In the genomic region with DNA sequence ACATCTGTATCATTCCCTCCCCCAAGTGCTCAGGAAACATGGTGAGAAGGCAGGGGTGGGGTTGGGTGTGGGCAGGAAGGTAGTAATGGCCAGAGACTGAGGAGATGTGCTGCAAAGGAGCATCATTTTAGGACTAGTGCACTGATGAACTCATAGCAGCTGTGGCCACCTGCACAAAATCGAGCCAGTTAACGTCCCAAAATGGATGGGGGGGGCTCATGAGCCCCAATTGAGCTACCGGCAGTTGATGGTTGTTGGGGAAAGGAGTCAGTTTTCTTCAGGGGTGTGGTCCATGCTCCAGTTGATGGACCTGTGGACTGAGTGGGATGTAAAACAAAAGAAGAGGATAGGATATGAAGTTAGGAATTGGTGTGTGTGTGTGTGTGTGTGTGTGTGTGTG, we compare ENCODE assay signal across 32 mouse cellular contexts.
"Had no signal": no experiment of that assay in that cellular context is flagged by ENCODE, and none has a peak within 500 bp of the region (broad histone marks: within the 10 kb centered on the region; RNA-seq: fewer than 3 reads in every experiment).

No protein-coding gene starts in this region.

- H3K9me3 ChIP-seq: heart, embryonic 15.5 days; hindbrain, embryonic 10.5 days; hindbrain, embryonic 12.5 days; hindbrain, embryonic 13.5 days; hindbrain, embryonic 15.5 days; intestine, embryonic 15.5 days; kidney, embryonic 15.5 days had no signal

- H3K27me3 ChIP-seq: heart, embryonic 15.5 days; hindbrain, embryonic 12.5 days; hindbrain, embryonic 13.5 days; hindbrain, embryonic 15.5 days; intestine, embryonic 15.5 days; kidney, embryonic 15.5 days had no signal

- H3K27ac ChIP-seq: heart, embryonic 15.5 days; hindbrain, embryonic 10.5 days; hindbrain, embryonic 12.5 days; hindbrain, embryonic 13.5 days; hindbrain, embryonic 14.5 days; hindbrain, embryonic 15.5 days; hindbrain, postnatal 0 days; intestine, embryonic 15.5 days; kidney, embryonic 15.5 days; kidney, postnatal 0 days; left cerebral cortex, adult 2 months had no signal

- ATAC-seq: hindbrain, embryonic 16.5 days; hindbrain, postnatal 0 days; inflammation-experienced regulatory T-cells, adult 6 months; intestine, embryonic 15.5 days; intestine, embryonic 16.5 days; intestine, postnatal 0 days had no signal

- H3K4me1 ChIP-seq: heart, embryonic 15.5 days; hindbrain, embryonic 10.5 days; hindbrain, embryonic 12.5 days; hindbrain, embryonic 13.5 days; intestine, embryonic 15.5 days; kidney, embryonic 15.5 days had no signal

- H3K4me3 ChIP-seq: heart, embryonic 15.5 days; hindbrain, embryonic 10.5 days; hindbrain, embryonic 12.5 days; hindbrain, embryonic 13.5 days; hindbrain, embryonic 15.5 days; intestine, embryonic 15.5 days; kidney, embryonic 15.5 days; layer of hippocampus, adult 2 months; left cerebral cortex, adult 2 months had no signal

- H3K36me3 ChIP-seq: heart, embryonic 15.5 days; hindbrain, embryonic 10.5 days; hindbrain, embryonic 12.5 days; hindbrain, embryonic 13.5 days; hindbrain, embryonic 15.5 days; intestine, embryonic 15.5 days; kidney, embryonic 15.5 days had no signal

- H3K9ac ChIP-seq: heart, embryonic 15.5 days; hindbrain, embryonic 12.5 days; hindbrain, embryonic 13.5 days; hindbrain, embryonic 14.5 days; hindbrain, embryonic 15.5 days; intestine, embryonic 15.5 days; kidney, embryonic 15.5 days had no signal

- DNase-seq: heart, postnatal 10 days; heart, postnatal 14 days; heart, postnatal 36 days; heart, postnatal 4 days; kidney, adult 11 months; kidney, adult 18-20 months; kidney, adult 2 months; kidney, adult 8-10 months; kidney, adult 9 months; kidney, postnatal 10 days; kidney, postnatal 14 days; kidney, postnatal 25 days; kidney, postnatal 36 days; kidney, postnatal 4 days; layer of hippocampus, adult 9-11 months; layer of hippocampus, postnatal 36 days had no signal

- H3K4me2 ChIP-seq: heart, embryonic 15.5 days; hindbrain, embryonic 12.5 days; hindbrain, embryonic 13.5 days; hindbrain, embryonic 14.5 days; hindbrain, embryonic 15.5 days; intestine, embryonic 15.5 days; kidney, embryonic 15.5 days had no signal
